Mouse (Mus musculus) heart, postnatal 14 days (tissue): ENCODE measurements around the gene Scyl2. TPM values are rescaled to one million over a fixed set of nuclear protein-coding genes. Genes with fewer than 3 reads are reported as not detected.

Source experiments
- DNase-seq, 2 experiments: peaks; one replicate each; pipeline ENCODE4 v3.0.0; 2021 to 2022
- intact Hi-C: fragments of 180-260 bp; cut with DNase I; formaldehyde crosslinking; loops from one replicate; pipeline ENCODE4 v1.15.1; 2025
- total RNA-seq, 2 experiments: library from RNA; stranded (reverse); gene quantifications; 2 replicates each; pipeline ENCODE4 v1.2.3; 2021

Scyl2 gene
- total RNA-seq, 2 experiments from 2014 or later = 17.8 to 18.9 TPM

GRCm38 (mm10) chr10:89624196-89624595 lies 61.9 kb downstream of the Scyl2 start:
- no peak for DNase-seq
- intact Hi-C loops = no loop called here

DNA sequence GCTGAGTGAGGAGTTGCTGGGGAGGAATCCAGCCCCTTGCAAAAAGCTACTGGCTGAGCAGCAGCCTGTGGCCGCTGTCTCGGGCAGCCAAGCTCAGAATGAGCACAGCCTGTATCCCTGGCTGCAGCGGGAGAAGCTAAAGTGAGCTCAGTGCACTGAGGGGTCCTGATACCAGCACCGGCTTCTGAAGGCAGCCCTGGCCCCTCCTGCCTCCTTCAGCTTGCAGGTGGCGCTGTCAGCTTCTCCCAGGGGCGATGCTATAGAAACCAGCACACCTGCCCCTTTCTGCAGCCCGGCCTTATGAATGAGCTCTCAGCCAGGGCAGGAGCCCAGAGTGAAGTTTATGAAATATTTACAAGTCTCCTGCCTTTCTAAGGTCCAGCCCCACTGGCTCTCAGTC lies 65.0 kb downstream of the Scyl2 start, which contains the start of gene Slc17a8:
TSS of gene Slc17a8 (minus strand) at position 125 of the 400 bp plus-strand sequence.
- DNase-seq = no peak

GRCm38 (mm10) chr10:89599311-89599710 lies 86.8 kb downstream of the Scyl2 start:
- intact Hi-C loops = no loop called here
- no peak for DNase-seq

More for the DNA sequence above, 65.0 kb downstream of the Scyl2 start, which contains the start of gene Slc17a8:
- intact Hi-C loops = no loop called here

DNA sequence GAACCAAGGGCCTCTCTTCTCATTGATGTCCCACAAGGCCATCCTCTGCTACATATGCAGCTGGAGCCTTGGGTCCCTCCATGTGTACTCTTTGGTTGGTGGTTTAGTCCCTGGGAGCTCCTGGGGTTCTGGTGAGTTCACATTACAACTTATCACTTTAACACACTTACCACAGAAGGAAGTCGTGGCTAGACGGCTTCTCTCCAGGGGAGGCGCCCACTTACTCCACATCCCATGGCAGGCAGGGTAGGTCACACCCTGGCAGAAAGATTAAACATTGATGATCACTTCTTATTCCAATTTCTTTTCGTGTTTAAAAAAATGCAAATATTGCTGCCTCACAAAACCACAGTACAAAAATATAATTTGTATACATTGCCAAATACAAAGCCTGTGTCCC lies 88.8 kb downstream of the Scyl2 start:
- intact Hi-C loops = no loop called here
- DNase-seq = no peak

DNA sequence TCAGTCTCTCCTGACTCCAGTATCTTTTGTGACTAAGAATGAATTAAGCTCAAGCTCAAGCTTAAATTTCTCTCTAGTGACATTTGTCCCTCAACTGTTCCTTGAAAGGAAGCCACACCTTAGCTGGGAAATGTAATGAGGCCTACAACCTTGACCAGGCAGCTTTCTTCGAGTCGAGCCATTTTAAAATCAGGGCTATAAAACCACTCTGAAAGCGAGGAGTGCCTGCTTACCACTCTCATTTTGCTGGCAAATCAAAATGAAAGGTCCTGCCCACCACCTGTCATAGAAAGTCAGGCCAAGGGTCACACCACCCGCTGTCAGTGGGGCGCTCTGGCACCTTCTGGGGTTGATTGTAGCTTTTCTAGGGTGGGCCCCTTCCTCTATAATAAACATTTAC lies 90.2 kb downstream of the Scyl2 start:
- intact Hi-C loops = no loop called here

GRCm38 (mm10) chr10:89595514-89595913 lies 90.6 kb downstream of the Scyl2 start:
- DNase-seq = no peak
- intact Hi-C loops = no loop called here

More for the DNA sequence above, 90.2 kb downstream of the Scyl2 start:
- DNase-seq = no peak

GRCm38 (mm10) chr10:89594309-89594708 lies 91.8 kb downstream of the Scyl2 start:
- no peak for DNase-seq
- intact Hi-C loops = no loop called here

DNA sequence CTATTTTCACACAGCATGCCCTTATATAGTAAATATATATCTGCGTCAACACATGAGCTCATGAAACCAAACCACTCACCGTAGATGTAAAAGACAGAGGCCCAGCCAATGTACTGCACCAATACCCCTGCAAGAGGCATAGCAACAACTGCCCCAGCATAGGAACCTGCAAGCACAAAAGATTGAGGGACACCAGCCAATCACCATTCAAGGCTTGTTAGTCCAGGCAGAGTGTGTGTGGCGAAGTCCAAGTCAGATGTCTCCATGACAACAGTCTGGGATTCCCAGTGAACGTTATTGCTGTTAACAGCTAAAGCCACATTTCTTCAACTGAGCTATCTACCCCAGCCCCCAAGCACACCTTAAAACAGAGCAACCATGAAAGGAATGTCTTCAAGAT lies 93.3 kb downstream of the Scyl2 start:
- intact Hi-C loops = no loop called here
- DNase-seq = no peak

GRCm38 (mm10) chr10:89589877-89590276 lies 96.2 kb downstream of the Scyl2 start:
- intact Hi-C loops = no loop called here
- no peak for DNase-seq

Other genes with a start within 250 kb of the Scyl2 start
- gene Gas2l3, start 242.3 kb downstream of the Scyl2 start, total RNA-seq = 1 to 10 TPM; 3.5 to 5.5 TPM
- under 1 TPM; 0.51 to 0.53 TPM for gene Nr1h4, start 152.7 kb downstream of the Scyl2 start, total RNA-seq
- gene Slc17a8, start 65.0 kb downstream of the Scyl2 start, total RNA-seq = under 1 TPM in 1 of 2 experiments, not detected in 1; 0.17 TPM
- 10 to 100 TPM in 1 of 2 experiments, 1 to 10 TPM in 1; 9.9 to 11.8 TPM for gene Actr6, start 46.0 kb upstream of the Scyl2 start, total RNA-seq
- 10 to 100 TPM; 24.7 to 29.0 TPM for gene Uhrf1bp1l, start 58.7 kb upstream of the Scyl2 start, total RNA-seq
- under 1 TPM; 0.41 to 0.49 TPM for gene Anks1b, start 187.2 kb upstream of the Scyl2 start, total RNA-seq